In genomic region chr15:100600047-100600695, GRCm38 (mm10) we compare ENCODE assay signal across 8 mouse cellular contexts. TPM values are rescaled to one million over a fixed set of nuclear protein-coding genes. Genes with fewer than 3 reads are reported as not detected.
DNase-seq lines count a peak whose midpoint lies in the region; ATAC-seq and TF ChIP-seq lines count a peak whose summit lies in the region.

No protein-coding gene starts in this region.

- peak overlapping the region; percentile 79 for H3K4me2 ChIP-seq in forebrain, embryonic 14.5 days (ENCODE audit: low read length)
- H3K4me2 ChIP-seq in lung, embryonic 14.5 days = peak overlapping the region; percentile 98

- no peaks in the 10 kb centered on the region for H3K36me3 ChIP-seq in forebrain, embryonic 14.5 days (ENCODE audit: control insufficient read depth, insufficient read depth, low read length)
- no peaks in the 10 kb centered on the region for H3K36me3 ChIP-seq in lung, embryonic 14.5 days (ENCODE audit: insufficient read depth)

- 2% methylated on average over 27 of the region's 35 CpGs for WGBS in forebrain, embryonic 14.5 days
- under 1% methylated on average over 35 of the region's 35 CpGs for WGBS in lung, embryonic 14.5 days

- H3K4me3 ChIP-seq in forebrain, embryonic 14.5 days (ENCODE audit: low read depth, low read length) = peak overlapping the region; percentile 81
- H3K4me3 ChIP-seq in lung, embryonic 14.5 days (ENCODE audit: low read depth, low read length) = peak overlapping the region; percentile 77

- no peaks in the 10 kb centered on the region for H3K9me3 ChIP-seq in forebrain, embryonic 14.5 days (replicated peaks; ENCODE audit: control insufficient read depth, low read length)
- H3K9me3 ChIP-seq in lung, embryonic 14.5 days (ENCODE audit: low read depth, low read length) = no peaks in the 10 kb centered on the region

- ATAC-seq in CD4-positive, CD25-positive, alpha-beta regulatory T cell, adult 4 months = peak; percentile 74
- ATAC-seq in forebrain, embryonic 14.5 days = peak; percentile 77
- peak; percentile 76 for ATAC-seq in lung, embryonic 14.5 days (ENCODE audit: insufficient read depth)
- ATAC-seq in neutrophil, adult 5-6 weeks (ENCODE audit: extremely low read depth, insufficient number of reproducible peaks, low FRiP score, poor library complexity, severe bottlenecking) = peak; percentile 67

- peak overlapping the region; percentile 80 for H3K27ac ChIP-seq in forebrain, embryonic 14.5 days (ENCODE audit: low read depth, low read length)
- no peak overlapping the region for H3K27ac ChIP-seq in lung, embryonic 14.5 days (ENCODE audit: low read depth)

- peak overlapping the region; percentile 95 for H3K9ac ChIP-seq in forebrain, embryonic 14.5 days (ENCODE audit: low read length)
- H3K9ac ChIP-seq in lung, embryonic 14.5 days = peak overlapping the region; percentile 80

- TF ChIP-seq CTCF in lung, embryonic 14.5 days (IDR thresholded peaks at IDR 0.05; ENCODE audit: low read depth) = peak; percentile 63

- H3K4me1 ChIP-seq in forebrain, embryonic 14.5 days (ENCODE audit: control insufficient read depth, insufficient read depth, low read length) = peaks cover 10% of the 10 kb centered on the region
- peaks cover 4% of the 10 kb centered on the region; the same call in 1 of the 2 replicates for H3K4me1 ChIP-seq in lung, embryonic 14.5 days (ENCODE audit: insufficient read depth)

- intact Hi-C loops in heart, postnatal 10 days (cut with DNase I) = no loop called here

- peak; percentile 94 for DNase-seq in brain, adult 2 months (ENCODE audit: low read depth, low spot score)
- DNase-seq in forebrain, embryonic 14.5 days (ENCODE audit: low spot score) = peak; percentile 94
- peak; percentile 83 to 87 for DNase-seq in heart, postnatal 10 days
- DNase-seq in kidney, postnatal 4 days = peak; percentile 85 to 92
- peak; percentile 88 for DNase-seq in lung, embryonic 14.5 days
- DNase-seq in testis, postnatal 10 days (ENCODE audit: low spot score) = peak; percentile 87

- 0 out of 2 replicates have a peak, but pooled peaks cover 3% of the 10 kb centered on the region for H3K27me3 ChIP-seq in forebrain, embryonic 14.5 days (replicated peaks; ENCODE audit: control insufficient read depth, insufficient read depth, low read length)
- peaks cover 25% of the 10 kb centered on the region for H3K27me3 ChIP-seq in lung, embryonic 14.5 days (ENCODE audit: insufficient read depth, low read length)

RNA-seq across cellular contexts. Expression of gene Pou6f1, which starts 0.4 kb away (rescaled TPM):
- 10 to 100 TPM; 13.3 to 17.4 TPM for polyA plus RNA-seq in CD4-positive, CD25-positive, alpha-beta regulatory T cell, adult 4 months (2017; shearing (Covaris generic))
- 36.9 and 42.0 TPM in 2 replicates for polyA plus RNA-seq in forebrain, embryonic 14.5 days (2014; fragmentation: Nextera tagmentation; extraction: Ambion mirVana)
- 10 to 100 TPM; 20.9 to 21.6 TPM for total RNA-seq in heart, postnatal 10 days (2021)
- 6.5 and 7.6 TPM in 2 replicates for polyA plus RNA-seq in lung, embryonic 14.5 days (2014; fragmentation: Nextera tagmentation; extraction: Ambion mirVana)
- 16.7 and 27.8 TPM in 2 replicates for total RNA-seq in neutrophil, adult 5-6 weeks (2017)

RNA-seq across cellular contexts. Expression of gene Dazap2, which starts 15.0 kb away (rescaled TPM):
- 100 to 1,000 TPM; 682 to 766 TPM for polyA plus RNA-seq in CD4-positive, CD25-positive, alpha-beta regulatory T cell, adult 4 months (2017; shearing (Covaris generic))
- polyA plus RNA-seq in forebrain, embryonic 14.5 days (2014; fragmentation: Nextera tagmentation; extraction: Ambion mirVana) = 210 and 254 TPM in 2 replicates
- 100 to 1,000 TPM; 176 to 183 TPM for total RNA-seq in heart, postnatal 10 days (2021)
- polyA plus RNA-seq in lung, embryonic 14.5 days (2014; fragmentation: Nextera tagmentation; extraction: Ambion mirVana) = 210 and 231 TPM in 2 replicates
- 376 and 417 TPM in 2 replicates for total RNA-seq in neutrophil, adult 5-6 weeks (2017)

RNA-seq across cellular contexts. Expression of gene Smagp, which starts 36.6 kb away (rescaled TPM):
- not detected for polyA plus RNA-seq in CD4-positive, CD25-positive, alpha-beta regulatory T cell, adult 4 months (2017; shearing (Covaris generic))
- 1.6 and 2.5 TPM in 2 replicates for polyA plus RNA-seq in forebrain, embryonic 14.5 days (2014; fragmentation: Nextera tagmentation; extraction: Ambion mirVana)
- 10 to 100 TPM; 20.5 to 25.8 TPM for total RNA-seq in heart, postnatal 10 days (2021)
- polyA plus RNA-seq in lung, embryonic 14.5 days (2014; fragmentation: Nextera tagmentation; extraction: Ambion mirVana) = 9.5 and 11.9 TPM in 2 replicates
- 6.1 and 9.2 TPM in 2 replicates for total RNA-seq in neutrophil, adult 5-6 weeks (2017)

RNA-seq across cellular contexts. Expression of gene Tfcp2, which starts 48.4 kb away (rescaled TPM):
- 1 to 10 TPM; 6.0 to 6.8 TPM for polyA plus RNA-seq in CD4-positive, CD25-positive, alpha-beta regulatory T cell, adult 4 months (2017; shearing (Covaris generic))
- polyA plus RNA-seq in forebrain, embryonic 14.5 days (2014; fragmentation: Nextera tagmentation; extraction: Ambion mirVana) = 22.1 and 23.6 TPM in 2 replicates
- 10 to 100 TPM; 13.3 to 15.0 TPM for total RNA-seq in heart, postnatal 10 days (2021)
- polyA plus RNA-seq in lung, embryonic 14.5 days (2014; fragmentation: Nextera tagmentation; extraction: Ambion mirVana) = 23.0 and 25.5 TPM in 2 replicates
- total RNA-seq in neutrophil, adult 5-6 weeks (2017) = 6.5 and 12.8 TPM in 2 replicates
